Mouse (Mus musculus) CD4-positive, CD25-positive, alpha-beta regulatory T cell, adult 4 months (primary cell): ENCODE measurements around the gene Unc13c. TPM values are rescaled to one million over a fixed set of nuclear protein-coding genes. Genes with fewer than 3 reads are reported as not detected.

Source experiments
- ATAC-seq: one replicate; pipeline ENCODE4 v1.8.0; 2017
- polyA plus RNA-seq, 2 experiments: library from polyadenylated mRNA; unstranded; fragments of 100-300 nt; shearing (Covaris generic); gene quantifications; one replicate each; pipeline ENCODE4 v1.2.1; 2017

Gene Unc13c
- polyA plus RNA-seq, 2 experiments from 2014 or later, result not detected

GRCm38 (mm10) chr9:73867410-73868067, 101.2 kb downstream of the Unc13c start:
- ATAC-seq, result no peak

- no peak for ATAC-seq
These were observed 102.1 kb downstream of the Unc13c start for GRCm38 (mm10) chr9:73866666-73867065.

DNA sequence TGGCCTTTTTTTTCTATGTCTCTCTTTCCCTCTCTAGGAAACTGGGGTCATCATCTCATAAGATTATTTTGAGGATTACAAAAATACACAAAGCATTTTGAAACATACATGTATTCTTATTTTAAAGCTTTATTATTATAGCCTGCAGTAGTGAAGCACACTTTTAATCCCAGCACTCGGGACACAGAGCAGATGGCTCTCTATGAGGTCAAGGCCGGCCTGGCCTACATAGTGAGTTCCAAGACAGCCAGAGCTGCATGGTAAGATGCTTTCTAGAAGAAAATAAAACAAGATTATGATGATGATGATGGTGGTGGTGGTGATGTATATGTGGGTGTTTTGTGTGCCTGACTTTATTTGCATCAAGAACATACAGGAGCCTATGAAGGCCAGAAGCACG, 109.3 kb downstream of the Unc13c start:
- ATAC-seq, result no peak

DNA sequence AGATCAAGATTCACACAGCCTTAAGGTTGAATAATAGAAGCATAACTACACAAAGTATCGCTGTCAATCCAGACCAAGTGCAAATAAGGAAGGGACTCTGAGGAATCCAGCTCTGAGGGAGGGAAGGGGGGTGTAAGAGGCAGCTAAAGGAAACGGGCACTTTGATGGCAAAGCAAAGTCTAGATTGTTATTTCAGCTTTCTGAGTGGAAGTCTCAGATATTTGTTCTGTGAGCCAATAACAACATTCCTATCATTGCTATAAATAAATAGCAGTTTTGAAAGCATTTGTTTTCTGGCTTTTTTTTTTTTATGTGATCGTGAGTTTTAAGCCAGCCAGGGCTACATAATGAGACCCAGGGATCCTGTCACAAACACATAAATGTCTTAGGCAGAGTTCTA, 114.5 kb downstream of the Unc13c start:
- ATAC-seq, result no peak

- no peak for ATAC-seq
These were observed 162.1 kb downstream of the Unc13c start for GRCm38 (mm10) chr9:73806681-73807080.

GRCm38 (mm10) chr9:73774616-73775015, 194.2 kb downstream of the Unc13c start:
- no peak for ATAC-seq

DNA sequence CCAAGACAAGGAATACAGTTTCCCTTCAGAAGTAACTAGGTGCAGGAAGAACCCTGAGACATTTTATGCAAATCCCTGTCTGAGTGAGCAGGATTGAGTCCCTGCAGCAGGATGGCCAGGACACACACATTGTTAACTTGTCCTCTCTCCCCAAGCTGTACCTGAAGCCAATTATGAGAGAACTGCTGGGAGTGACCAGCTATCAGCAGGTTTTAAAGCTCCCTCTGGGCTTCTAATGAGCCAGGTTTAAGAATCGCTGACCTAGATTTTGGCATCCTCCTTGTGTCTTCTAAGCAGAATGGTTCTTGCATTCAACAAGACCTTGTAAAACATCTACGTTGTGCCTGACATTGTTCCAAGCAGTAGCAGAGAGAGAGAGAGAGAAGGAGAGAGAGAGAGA, 213.6 kb downstream of the Unc13c start:
- ATAC-seq, result no peak

DNA sequence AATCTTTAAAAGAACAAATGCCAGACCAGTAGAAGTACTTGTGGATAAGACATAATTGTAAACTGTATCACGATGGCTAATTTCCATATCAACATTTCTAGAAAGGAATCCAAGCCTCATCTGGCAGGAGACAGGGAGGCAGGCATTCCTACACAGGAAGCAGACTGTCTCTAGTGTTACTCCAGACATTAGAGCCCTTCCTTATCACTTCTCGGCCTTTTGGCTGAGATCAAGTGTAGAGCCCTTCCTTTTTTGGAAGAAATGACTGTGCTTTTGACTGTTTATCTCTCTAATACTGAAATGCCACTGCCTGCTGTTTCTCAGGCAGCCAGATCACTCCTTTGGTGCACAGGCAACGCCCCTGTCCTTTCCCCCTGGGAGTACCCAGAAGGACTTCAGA, 215.3 kb downstream of the Unc13c start:
- no peak for ATAC-seq

- no peak for ATAC-seq
These were observed 217.4 kb downstream of the Unc13c start for GRCm38 (mm10) chr9:73751344-73751743.

- ATAC-seq, result no peak
These were observed 234.3 kb downstream of the Unc13c start for GRCm38 (mm10) chr9:73734446-73734845.

DNA sequence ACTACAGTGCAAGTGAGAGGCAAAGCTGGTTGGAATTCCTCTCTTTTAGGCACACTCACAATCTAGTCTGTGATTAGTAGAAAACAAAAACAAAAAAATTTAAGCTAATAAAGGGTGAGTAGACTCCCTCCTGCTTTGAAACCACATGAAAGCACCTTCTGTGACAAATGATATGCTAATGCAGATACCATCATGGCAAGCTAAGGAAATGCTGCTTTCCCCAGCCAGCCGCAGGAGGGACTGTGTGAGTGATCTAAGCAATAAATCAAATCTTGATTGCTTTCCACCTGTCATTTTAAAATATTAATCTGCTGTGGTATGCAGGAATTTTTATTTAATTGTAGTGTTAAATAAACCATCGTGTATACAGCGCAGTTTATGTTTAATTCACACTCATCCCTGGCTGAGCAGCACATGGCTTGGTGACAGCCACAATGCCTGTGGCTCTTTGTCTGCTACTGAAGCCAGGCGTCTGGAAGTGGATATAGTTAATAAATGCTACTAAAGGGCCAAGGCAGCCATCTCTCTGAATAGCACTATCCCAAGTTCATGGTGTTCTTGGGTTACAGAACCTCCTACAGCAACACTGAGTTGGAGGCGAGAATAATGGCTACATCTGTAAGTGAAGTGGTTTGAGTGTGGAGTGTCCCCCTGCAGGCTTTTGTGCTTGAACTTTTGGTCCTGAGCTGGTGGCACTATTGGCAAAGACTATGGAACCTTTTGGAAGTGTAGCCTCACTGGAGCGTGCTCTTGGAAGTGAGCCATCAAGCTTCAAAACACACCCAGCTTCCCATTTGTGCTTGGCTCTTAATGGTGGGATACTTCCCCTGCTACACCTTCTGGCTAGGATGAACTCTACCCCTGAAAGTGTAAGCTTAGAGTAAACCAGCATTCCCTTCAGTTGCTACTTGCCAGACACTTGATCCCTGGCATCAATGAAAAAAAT, 242.8 kb downstream of the Unc13c start:
- ATAC-seq, result no peak

- ATAC-seq, result no peak
These were observed 244.0 kb downstream of the Unc13c start for GRCm38 (mm10) chr9:73724776-73725175.

DNA sequence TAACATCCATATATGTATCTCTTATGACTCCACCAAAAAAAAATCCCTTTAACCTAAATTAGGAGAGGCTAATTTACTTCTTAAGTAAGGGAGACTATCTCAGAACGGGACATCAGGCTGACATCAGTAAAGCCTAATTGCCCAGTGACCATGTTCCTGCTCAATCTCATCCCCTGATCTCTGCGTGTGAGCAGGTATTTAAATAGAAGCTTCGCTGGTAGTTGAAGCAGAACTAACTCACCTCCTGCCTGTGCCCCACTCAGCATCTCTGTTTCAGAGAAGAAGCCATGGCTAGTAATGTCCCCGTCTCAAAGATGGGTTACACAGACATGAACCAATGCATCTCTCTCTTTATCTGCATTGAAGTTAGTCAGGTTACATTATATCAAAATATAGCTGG, 255.3 kb downstream of the Unc13c start:
- ATAC-seq, result no peak

GRCm38 (mm10) chr9:73697103-73697502, 271.7 kb downstream of the Unc13c start:
- ATAC-seq, result no peak

DNA sequence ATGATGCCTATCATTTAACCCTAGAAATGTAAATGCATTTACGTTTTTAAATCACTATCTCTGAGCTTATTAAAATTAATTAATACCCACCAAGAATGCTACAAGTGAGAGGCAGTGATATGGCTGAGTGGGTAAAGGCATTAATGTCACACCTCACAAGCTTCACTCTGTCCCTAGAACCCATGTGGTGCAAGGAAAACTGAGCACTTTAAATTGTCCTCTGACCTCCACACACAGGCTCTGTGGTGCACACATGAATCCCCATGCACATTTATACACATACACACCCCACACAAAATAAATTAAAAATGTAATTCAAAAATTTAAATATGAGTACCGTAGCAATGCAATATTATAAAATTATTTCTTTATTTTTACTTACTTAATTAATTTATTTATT, 287.2 kb downstream of the Unc13c start:
- ATAC-seq, result no peak

GRCm38 (mm10) chr9:73680545-73681495, 287.9 kb downstream of the Unc13c start:
- no peak for ATAC-seq

DNA sequence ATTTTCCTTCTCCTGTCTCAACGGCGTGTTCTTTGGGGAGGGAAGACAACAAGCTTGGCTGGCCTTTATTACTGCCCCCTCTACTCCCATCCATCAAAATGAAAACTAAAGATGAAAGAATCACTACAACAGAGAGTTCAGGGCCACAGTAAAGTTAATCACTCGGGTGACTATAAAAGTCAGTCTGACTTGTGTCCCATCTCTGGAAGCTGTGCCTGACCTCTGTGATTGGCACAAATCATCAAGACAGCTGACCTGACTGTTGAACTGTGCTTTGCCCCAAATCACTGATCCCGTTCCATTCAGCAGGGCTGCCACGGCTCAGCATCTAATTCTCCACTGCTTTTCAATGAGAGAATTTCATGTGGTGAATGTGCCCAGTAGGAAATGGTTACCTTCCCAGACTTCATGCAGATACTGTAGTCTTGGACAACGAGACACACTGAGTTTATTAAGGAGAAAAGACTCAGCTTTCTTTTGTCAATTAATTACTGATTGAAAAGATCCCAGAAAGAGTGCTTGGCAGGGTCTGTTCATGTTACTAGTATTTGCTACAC, 297.0 kb downstream of the Unc13c start:
- ATAC-seq, result no peak

DNA sequence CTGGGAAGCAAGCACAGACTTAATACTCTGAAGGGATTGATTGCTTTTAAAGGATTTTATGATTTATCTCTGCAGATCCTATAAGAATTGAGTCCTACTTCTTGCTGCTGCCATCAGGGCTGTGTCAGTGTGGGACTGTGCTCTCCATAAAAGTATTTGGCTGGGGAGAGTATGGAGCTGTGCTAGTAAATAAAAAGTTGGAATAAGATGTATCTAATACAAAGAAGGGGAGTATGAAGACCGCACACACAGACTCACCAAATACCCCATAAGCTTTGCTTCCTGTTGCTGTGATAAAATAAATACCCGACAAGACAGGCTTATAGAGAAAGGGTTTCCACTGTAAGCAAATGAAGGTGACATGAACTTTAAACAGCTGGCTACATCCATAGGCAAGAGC, 298.7 kb downstream of the Unc13c start:
- ATAC-seq, result no peak

- ATAC-seq, result no peak
These were observed 305.9 kb downstream of the Unc13c start for GRCm38 (mm10) chr9:73662839-73663238.

- ATAC-seq, result no peak
These were observed 319.7 kb downstream of the Unc13c start for GRCm38 (mm10) chr9:73649088-73649487.

DNA sequence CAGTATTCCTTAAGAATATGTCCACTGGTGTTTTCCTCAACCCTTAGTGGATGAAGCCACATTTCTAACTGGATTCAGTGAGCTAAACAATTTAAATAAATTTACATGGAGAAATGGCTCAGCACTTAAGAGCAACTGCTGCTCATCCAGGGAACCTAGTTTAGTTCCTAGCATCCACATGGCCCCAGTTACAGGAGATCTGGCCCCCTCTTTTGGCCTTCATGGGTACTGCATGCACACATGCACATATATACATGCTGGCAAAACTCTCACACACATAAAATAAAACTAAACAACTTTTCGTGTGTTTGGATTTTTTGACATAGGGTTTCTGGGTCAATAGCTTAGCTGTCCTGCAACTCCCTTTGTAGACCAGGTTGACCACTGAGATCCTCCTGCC, 330.6 kb downstream of the Unc13c start:
- no peak for ATAC-seq

DNA sequence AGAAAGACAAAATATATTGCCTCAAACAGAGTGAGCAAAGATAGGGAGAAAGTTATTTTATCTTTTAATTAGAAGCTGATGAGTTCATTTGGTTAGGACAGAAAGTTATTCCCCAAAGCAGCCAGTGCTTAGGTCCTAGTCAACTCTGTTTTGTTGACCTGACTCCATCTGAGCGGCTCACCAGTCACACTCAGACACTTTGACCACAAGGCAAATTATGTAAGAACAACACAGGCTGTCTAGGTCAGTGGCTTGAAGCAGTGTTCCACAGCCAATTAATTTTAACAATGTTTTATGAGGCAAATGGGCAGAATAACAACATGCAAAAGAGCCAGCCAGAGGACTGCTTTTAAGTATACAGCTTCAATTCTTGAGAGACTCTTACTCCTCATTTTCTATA, 343.6 kb downstream of the Unc13c start:
- ATAC-seq, result no peak

DNA sequence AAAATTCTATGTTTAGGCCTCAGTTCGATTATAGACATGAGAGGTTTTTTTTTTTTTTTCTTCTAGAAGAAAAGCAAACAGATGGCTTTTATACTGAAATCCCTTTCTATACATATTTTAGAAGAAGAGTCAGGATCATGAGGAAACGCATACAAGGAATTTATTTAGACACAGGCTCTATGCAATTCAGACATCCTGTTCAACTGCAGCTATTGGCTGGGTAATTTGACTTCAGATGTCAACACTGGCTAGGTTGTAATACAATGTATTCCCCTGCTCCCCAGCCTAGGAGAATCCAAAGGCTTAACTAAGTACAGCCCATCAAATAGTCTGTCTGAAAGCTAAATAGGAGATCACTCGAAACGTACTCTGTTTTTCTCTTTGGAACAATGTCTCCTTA, 355.9 kb downstream of the Unc13c start:
- ATAC-seq, result no peak
